Mouse (Mus musculus): Measurements from ENCODE around the gene Cdk11b. TPM values are rescaled to one million over a fixed set of nuclear protein-coding genes. Genes with fewer than 3 reads are reported as not detected.

Cdk11b gene
- total RNA-seq, 2 experiments from 2014 or later, result 44.0 to 53.0 TPM

DNA sequence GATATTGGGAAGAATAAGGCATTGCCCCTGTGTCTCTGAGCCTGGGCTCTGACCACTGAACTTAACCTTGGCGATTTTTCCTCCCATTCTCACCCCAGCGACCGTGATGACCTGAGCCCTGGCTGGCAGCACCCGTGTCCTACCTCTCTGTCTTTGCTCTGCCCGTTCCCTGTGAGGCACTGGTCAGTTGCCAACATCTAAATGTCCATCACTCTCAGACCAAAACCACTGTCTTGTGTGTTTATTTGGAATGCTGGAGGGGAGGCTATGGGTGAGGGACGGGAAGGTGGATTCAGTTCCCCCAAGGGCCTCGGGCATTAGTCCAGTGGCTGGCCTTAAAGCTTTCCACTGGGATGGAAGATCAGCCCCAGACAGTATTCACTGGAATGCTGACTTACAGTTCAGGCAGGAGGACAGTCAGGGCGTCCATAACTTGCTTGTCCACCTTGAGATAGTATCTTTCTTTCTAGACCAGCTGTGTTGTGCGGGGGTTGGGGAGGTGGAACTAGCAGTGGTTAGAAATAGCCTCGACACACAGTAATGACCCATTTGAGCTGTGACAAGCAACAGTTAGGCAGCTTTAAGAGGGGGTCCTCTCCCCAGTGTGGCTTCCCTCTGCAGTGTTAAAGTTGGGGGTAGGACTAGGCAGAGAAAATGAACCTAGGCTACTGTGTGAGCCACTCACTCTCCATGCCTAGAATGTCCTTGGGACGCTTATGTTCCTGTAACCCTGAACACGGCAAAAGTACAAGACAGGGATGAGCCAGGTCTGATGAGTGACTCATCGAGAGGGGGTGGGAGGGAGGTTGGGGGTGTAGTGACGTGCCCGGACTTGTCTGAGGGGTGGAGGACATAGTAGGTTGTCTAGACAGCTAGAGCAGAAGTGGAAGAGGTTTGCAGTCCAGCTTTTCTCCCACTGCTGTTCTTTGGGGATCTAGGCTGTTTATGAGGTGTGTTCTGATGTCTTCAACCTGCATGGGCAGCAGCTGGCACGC lies 71.9 kb downstream of the Cdk11b start:
- intact Hi-C loops (cut with DNase I), result no loop called here
- peak in 1 of 2 experiments; percentile 16 for DNase-seq (ENCODE audit: low spot score in 2 of 2)

Other genes starting within 250 kb of the Cdk11b start
- gene Gabrd, start 226.7 kb upstream of the Cdk11b start, total RNA-seq (2021), result 10 to 100 TPM; 69.6 to 79.8 TPM
- gene Cfap74, start 215.7 kb upstream of the Cdk11b start, total RNA-seq (2021), result 10 to 100 TPM; 10.4 to 20.9 TPM
- 1 to 10 TPM; 1.8 to 2.2 TPM for gene Tmem52, start 155.7 kb upstream of the Cdk11b start, total RNA-seq (2021)
- 100 to 1,000 TPM; 857 to 949 TPM for gene Gnb1, start 133.5 kb upstream of the Cdk11b start, total RNA-seq (2021)
- 10 to 100 TPM; 56.0 to 59.6 TPM for gene Nadk, start 62.5 kb upstream of the Cdk11b start, total RNA-seq (2021)
- 10 to 100 TPM; 49.6 to 52.6 TPM for gene Slc35e2, start 23.4 kb upstream of the Cdk11b start, total RNA-seq (2021)
- not detected for gene Gm10563, start 20.6 kb downstream of the Cdk11b start, total RNA-seq (2021)
- gene Mmp23, start 28.5 kb downstream of the Cdk11b start, total RNA-seq (2021), result 1 to 10 TPM; 1.1 to 5.3 TPM
- gene Mib2, start 44.3 kb downstream of the Cdk11b start, total RNA-seq (2021), result 100 to 1,000 TPM; 113 to 122 TPM
- 10 to 100 TPM; 26.4 to 35.9 TPM for gene Fndc10, start 69.5 kb downstream of the Cdk11b start, total RNA-seq (2021)
- 100 to 1,000 TPM in 1 of 2 experiments, 10 to 100 TPM in 1; 87.0 to 104 TPM for gene Ssu72, start 79.9 kb downstream of the Cdk11b start, total RNA-seq (2021)
- gene Tmem240, start 109.9 kb downstream of the Cdk11b start, total RNA-seq (2021), result 10 to 100 TPM; 55.5 to 62.2 TPM
- gene Atad3a, start 136.2 kb downstream of the Cdk11b start, total RNA-seq (2021), result 10 to 100 TPM; 37.5 to 48.3 TPM
- 10 to 100 TPM; 13.1 to 13.4 TPM for gene Vwa1, start 149.8 kb downstream of the Cdk11b start, total RNA-seq (2021)
- gene Tmem88b, start 161.0 kb downstream of the Cdk11b start, total RNA-seq (2021), result 10 to 100 TPM; 18.3 to 30.0 TPM
- gene Ankrd65, start 165.6 kb downstream of the Cdk11b start, total RNA-seq (2021), result not detected
- 10 to 100 TPM; 77.3 to 91.6 TPM for gene Mrpl20, start 178.0 kb downstream of the Cdk11b start, total RNA-seq (2021)
- gene Ccnl2, start 187.6 kb downstream of the Cdk11b start, total RNA-seq (2021), result 10 to 100 TPM; 50.4 to 84.5 TPM
- 100 to 1,000 TPM in 1 of 2 experiments, 10 to 100 TPM in 1; 88.7 to 101 TPM for gene Aurkaip1, start 206.4 kb downstream of the Cdk11b start, total RNA-seq (2021)
- gene Mxra8, start 214.8 kb downstream of the Cdk11b start, total RNA-seq (2021), result 10 to 100 TPM in 1 of 2 experiments, 1 to 10 TPM in 1; 5.8 to 10.3 TPM
- gene Dvl1, start 222.5 kb downstream of the Cdk11b start, total RNA-seq (2021), result 10 to 100 TPM; 85.8 to 91.7 TPM
- gene Tas1r3, start 238.5 kb downstream of the Cdk11b start, total RNA-seq (2021), result under 1 TPM; 0.11 to 0.15 TPM
- 10 to 100 TPM; 31.2 to 35.2 TPM for gene Cptp, start 244.6 kb downstream of the Cdk11b start, total RNA-seq (2021)
- gene Ints11, start 244.7 kb downstream of the Cdk11b start, total RNA-seq (2021), result 10 to 100 TPM; 33.2 to 34.0 TPM

All from left cerebral cortex, postnatal 36 days (tissue).